Comparison of ENCODE assay signal across 16 mouse cellular contexts in the genomic region with DNA sequence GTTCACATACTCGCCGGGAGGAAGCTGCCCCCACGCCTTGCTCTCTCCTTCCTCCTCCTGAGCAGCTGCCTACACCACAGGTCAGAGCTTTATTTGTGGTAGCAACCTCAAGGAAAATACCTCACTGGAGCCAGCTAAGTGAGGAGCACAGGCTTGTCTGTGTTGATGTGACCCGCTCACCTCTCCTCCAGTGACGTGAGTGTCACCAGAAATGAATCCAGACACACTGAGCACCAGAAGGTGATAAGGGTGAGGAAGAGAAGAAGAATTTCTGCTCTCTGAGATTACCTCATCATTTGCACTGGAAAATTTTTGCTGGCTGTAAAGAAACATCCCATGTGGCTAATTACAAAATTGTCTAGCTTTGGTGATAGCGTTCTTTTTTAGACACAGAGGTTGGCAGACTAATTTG.
DNase-seq lines count a peak whose midpoint lies in the region; ATAC-seq and TF ChIP-seq lines count a peak whose summit lies in the region.
"Had no signal": no experiment of that assay in that cellular context is flagged by ENCODE, and none has a peak within 500 bp of the region (broad histone marks: within the 10 kb centered on the region; RNA-seq: fewer than 3 reads in every experiment).

No protein-coding gene starts in this region.

- peak overlapping the region; percentile 36 for H3K27ac ChIP-seq in hindbrain, embryonic 13.5 days
- H3K27ac ChIP-seq in hindbrain, embryonic 14.5 days = no peak overlapping the region
- H3K27ac ChIP-seq in neural tube, embryonic 13.5 days (replicated peaks) = 0 out of 2 replicates have a peak overlapping the region, but pooled peaks have one; percentile 18
- no peak overlapping the region for H3K27ac ChIP-seq in midbrain, postnatal 0 days (ENCODE audit: low read depth, low read length)
- H3K27ac ChIP-seq: embryonic facial prominence, embryonic 10.5 days; limb, embryonic 10.5 days; stomach, postnatal 0 days had no signal

- no peak overlapping the region for H3K4me3 ChIP-seq in hindbrain, embryonic 13.5 days
- H3K4me3 ChIP-seq in hindbrain, embryonic 14.5 days (replicated peaks; ENCODE audit: low read length) = no peak overlapping the region
- H3K4me3 ChIP-seq in neural tube, embryonic 13.5 days = no peak overlapping the region
- no peak overlapping the region for H3K4me3 ChIP-seq in midbrain, postnatal 0 days (ENCODE audit: low read depth, low read length)
- H3K4me3 ChIP-seq: embryonic facial prominence, embryonic 10.5 days; limb, embryonic 10.5 days had no signal

- ATAC-seq in hindbrain, embryonic 13.5 days (ENCODE audit: low FRiP score) = no peak
- no peak for ATAC-seq in hindbrain, embryonic 14.5 days (ENCODE audit: low FRiP score)
- ATAC-seq in neural tube, embryonic 13.5 days (ENCODE audit: low read depth) = no peak
- ATAC-seq in midbrain, postnatal 0 days (ENCODE audit: low FRiP score) = no peak
- ATAC-seq: inflammation-experienced regulatory T-cells, adult 6 months; liver, postnatal 0 days had no signal

- peaks cover 26% of the 10 kb centered on the region for H3K4me1 ChIP-seq in hindbrain, embryonic 13.5 days (replicated peaks)
- peaks cover 9% of the 10 kb centered on the region; the same call in 1 of the 2 replicates for H3K4me1 ChIP-seq in hindbrain, embryonic 14.5 days (replicated peaks; ENCODE audit: control insufficient read depth, insufficient read depth, low read length)
- peaks cover 17% of the 10 kb centered on the region for H3K4me1 ChIP-seq in neural tube, embryonic 13.5 days (replicated peaks)
- no peaks in the 10 kb centered on the region for H3K4me1 ChIP-seq in midbrain, postnatal 0 days (ENCODE audit: insufficient read depth, low read length)
- H3K4me1 ChIP-seq: embryonic facial prominence, embryonic 10.5 days; limb, embryonic 10.5 days had no signal

- TF ChIP-seq CTCF in midbrain, postnatal 0 days (IDR thresholded peaks at IDR 0.05) = no peak

- peak; percentile 11 for DNase-seq in cerebellum, adult 9-11 months
- no peak for DNase-seq in cerebellum, postnatal 36 days
- DNase-seq in hindbrain, embryonic 14.5 days (ENCODE audit: low spot score) = no peak
- DNase-seq in neural tube, embryonic 10.5 days (ENCODE audit: extremely low spot score, low spot score) = no peak
- DNase-seq in midbrain, postnatal 0 days (ENCODE audit: low spot score) = peak; percentile 17
- DNase-seq in urinary bladder, postnatal 36 days (ENCODE audit: low spot score in 2 of 2) = no peak
- DNase-seq: gastrocnemius, postnatal 14 days; kidney, postnatal 25 days; liver, postnatal 0 days; thymus, postnatal 4 days had no signal

- no peaks in the 10 kb centered on the region for H3K36me3 ChIP-seq in hindbrain, embryonic 13.5 days
- no peaks in the 10 kb centered on the region for H3K36me3 ChIP-seq in hindbrain, embryonic 14.5 days (replicated peaks; ENCODE audit: control insufficient read depth, insufficient read depth)
- H3K36me3 ChIP-seq in neural tube, embryonic 13.5 days = no peaks in the 10 kb centered on the region
- no peaks in the 10 kb centered on the region for H3K36me3 ChIP-seq in midbrain, postnatal 0 days (ENCODE audit: insufficient read depth, low read length)
- H3K36me3 ChIP-seq: embryonic facial prominence, embryonic 10.5 days; limb, embryonic 10.5 days had no signal

- H3K9me3 ChIP-seq in hindbrain, embryonic 13.5 days = no peaks in the 10 kb centered on the region
- H3K9me3 ChIP-seq in hindbrain, embryonic 14.5 days (ENCODE audit: control insufficient read depth, low read length) = no peaks in the 10 kb centered on the region
- H3K9me3 ChIP-seq in neural tube, embryonic 13.5 days = no peaks in the 10 kb centered on the region
- H3K9me3 ChIP-seq in midbrain, postnatal 0 days (ENCODE audit: low read length) = no peaks in the 10 kb centered on the region
- H3K9me3 ChIP-seq: embryonic facial prominence, embryonic 10.5 days; limb, embryonic 10.5 days had no signal

- no peak overlapping the region for H3K9ac ChIP-seq in hindbrain, embryonic 13.5 days
- no peak overlapping the region for H3K9ac ChIP-seq in hindbrain, embryonic 14.5 days
- no peak overlapping the region for H3K9ac ChIP-seq in neural tube, embryonic 13.5 days
- no peak overlapping the region for H3K9ac ChIP-seq in midbrain, postnatal 0 days (replicated peaks; ENCODE audit: low read length, poor library complexity, severe bottlenecking)
- H3K9ac ChIP-seq: liver, postnatal 0 days had no signal

- H3K4me2 ChIP-seq in hindbrain, embryonic 13.5 days = no peak overlapping the region
- H3K4me2 ChIP-seq in hindbrain, embryonic 14.5 days (replicated peaks) = no peak overlapping the region
- H3K4me2 ChIP-seq in neural tube, embryonic 13.5 days = no peak overlapping the region
- no peak overlapping the region for H3K4me2 ChIP-seq in midbrain, postnatal 0 days (ENCODE audit: low read depth, low read length, poor library complexity, severe bottlenecking)

- H3K27me3 ChIP-seq in hindbrain, embryonic 13.5 days = no peaks in the 10 kb centered on the region
- no peaks in the 10 kb centered on the region for H3K27me3 ChIP-seq in hindbrain, embryonic 14.5 days (ENCODE audit: control insufficient read depth, insufficient read depth, low read length)
- H3K27me3 ChIP-seq in neural tube, embryonic 13.5 days = no peaks in the 10 kb centered on the region
- no peaks in the 10 kb centered on the region for H3K27me3 ChIP-seq in midbrain, postnatal 0 days (ENCODE audit: insufficient read depth, low read length)

- 62% methylated on average over 6 of the region's 6 CpGs for WGBS in hindbrain, embryonic 13.5 days
- WGBS in hindbrain, embryonic 14.5 days = 52% methylated on average over 6 of the region's 6 CpGs
- WGBS in neural tube, embryonic 13.5 days = 71% methylated on average over 6 of the region's 6 CpGs
- 51% methylated on average over 6 of the region's 6 CpGs for WGBS in midbrain, postnatal 0 days

Comparison
In these comparisons a context has a peak if more than half of its experiments do, and no peak if none do; other contexts are left out.
1. DNase-seq: peak in cerebellum, adult 9-11 months (single experiment) and midbrain, postnatal 0 days (single experiment); none in cerebellum, postnatal 36 days (0 of 2), hindbrain, embryonic 14.5 days (single experiment), neural tube, embryonic 10.5 days (single experiment) and urinary bladder, postnatal 36 days (0 of 2).
2. H3K27ac ChIP-seq: peak in hindbrain, embryonic 13.5 days (single experiment) and neural tube, embryonic 13.5 days (single experiment); none in hindbrain, embryonic 14.5 days (single experiment) and midbrain, postnatal 0 days (single experiment).